Mouse (Mus musculus) cortical plate, adult 2 months (tissue): ENCODE data around the gene Serpina12.

Experiments
- CTCF ChIP-seq: fragments of 200-500 bp; IDR thresholded peaks from 2 replicates; pipeline ENCODE4 v1.5.1; 2011; ENCODE audit warnings: mild to moderate bottlenecking, control low read depth, low read length; ENCODE audit not compliant: insufficient read depth; ENCODE audit errors: extremely low read depth
- POLR2A ChIP-seq: fragments of 200-500 bp; IDR thresholded peaks from 2 replicates; pipeline ENCODE4 v1.6.1; 2011; ENCODE audit warnings: mild to moderate bottlenecking, low read length, control low read depth; ENCODE audit not compliant: insufficient read depth; ENCODE audit errors: extremely low read depth

GRCm38 (mm10) chr12:104015280-104015679, 29.0 kb downstream of the Serpina12 start:
- no peak for TF ChIP-seq CTCF
- TF ChIP-seq POLR2A: no peak
